Mouse (Mus musculus) limb, embryonic 12.5 days (tissue): ENCODE measurements around the gene Phlda1. TPM values are rescaled to one million over a fixed set of nuclear protein-coding genes. Genes with fewer than 3 reads are reported as not detected.

Source experiments
- ATAC-seq: fragments of 200-750 bp; cut with Nextera tagmentation; 2 replicates; pipeline ENCODE4 v1.8.0; 2017; ENCODE audit warnings: low read depth, moderate TSS enrichment; ENCODE audit not compliant: insufficient number of reproducible peaks, insufficient read depth, low FRiP score, low TSS enrichment
- H3K27ac ChIP-seq: fragments of 300-500 bp; sonication (generic); 2 replicates; pipeline ENCODE4 v1.5.1; 2016; ENCODE audit warnings: mild to moderate bottlenecking, moderate library complexity
- H3K27me3 ChIP-seq: fragments of 300-500 bp; sonication (generic); 2 replicates; pipeline ENCODE4 v1.6.1; 2016; ENCODE audit warnings: mild to moderate bottlenecking, moderate library complexity
- H3K36me3 ChIP-seq: fragments of 300-500 bp; sonication (generic); 2 replicates; pipeline ENCODE4 v1.6.1; 2016; ENCODE audit warnings: mild to moderate bottlenecking, moderate library complexity
- H3K4me1 ChIP-seq: fragments of 300-500 bp; sonication (generic); replicated peaks from 2 replicates; pipeline ENCODE4 v1.6.1; 2016
- H3K4me2 ChIP-seq: fragments of 300-500 bp; sonication (generic); 2 replicates; pipeline ENCODE4 v1.6.1; 2016; ENCODE audit warnings: mild to moderate bottlenecking, moderate library complexity
- H3K4me3 ChIP-seq: fragments of 300-500 bp; sonication (generic); replicated peaks from 2 replicates; pipeline ENCODE4 v1.5.1; 2016; ENCODE audit warnings: mild to moderate bottlenecking
- H3K9ac ChIP-seq: fragments of 300-500 bp; sonication (generic); replicated peaks from 2 replicates; pipeline ENCODE4 v1.6.1; 2016; ENCODE audit warnings: mild to moderate bottlenecking, moderate library complexity
- H3K9me3 ChIP-seq: fragments of 300-500 bp; sonication (generic); 2 replicates; pipeline ENCODE4 v1.6.1; 2016; ENCODE audit warnings: mild to moderate bottlenecking, moderate library complexity
- WGBS: fragments of 180-500 bp; shearing (Covaris S2); methylation state at CpG from one replicate; pipeline ENCODE4 v1.1.7; 2016; 5-methylcytosine and 5-hydroxymethylcytosine counted together
- polyA plus RNA-seq: library from polyadenylated mRNA; unstranded; fragments of >200 nt; fragmentation: Nextera tagmentation; extraction: Ambion mirVana; gene quantifications from 2 replicates; pipeline ENCODE4 v1.2.1, GENCODE M21; 2016

The Phlda1 gene
- polyA plus RNA-seq = 28.2 and 35.3 TPM in 2 replicates

GRCm38 (mm10) chr10:111506101-111506925 is at the start of gene Phlda1:
Gene Phlda1, plus strand, starts transcription at chr10:111506286.
- H3K4me3 ChIP-seq = peak within 1 kb of the TSS; percentile 89
- H3K27me3 ChIP-seq = no peaks in the 10 kb centered on the region
- peaks cover 55% of the 10 kb centered on the region for H3K4me1 ChIP-seq
- no peaks in the 10 kb centered on the region for H3K9me3 ChIP-seq
- peak within 1 kb of the TSS; percentile 62 for H3K4me2 ChIP-seq
- WGBS = under 1% methylated on average over 80 of the region's 94 CpGs
- ATAC-seq = peak; percentile 80
- H3K9ac ChIP-seq = peak within 1 kb of the TSS; percentile 96
- H3K36me3 ChIP-seq = no peaks in the 10 kb centered on the region
- peak within 1 kb of the TSS; percentile 98 for H3K27ac ChIP-seq

- Histone ChIP-seq H3K9me3 (no peaks in the 10 kb centered on the region), H3K27ac (no peak overlapping the region), H3K9ac (no peak overlapping the region), H3K27me3 (no peaks in the 10 kb centered on the region), H3K4me3 (no peak overlapping the region), H3K4me1 (peaks cover 20% of the 10 kb centered on the region), H3K4me2 (no peak overlapping the region), H3K36me3 (no peaks in the 10 kb centered on the region)
- 51% methylated on average over 7 of the region's 7 CpGs for WGBS
- no peak for ATAC-seq
Measured at GRCm38 (mm10) chr10:111458088-111458487, 48.0 kb upstream of the Phlda1 start.

- H3K4me2 ChIP-seq = no peak overlapping the region
- no peak overlapping the region for H3K4me3 ChIP-seq
- H3K27ac ChIP-seq = no peak overlapping the region
- H3K9me3 ChIP-seq = no peaks in the 10 kb centered on the region
- ATAC-seq = no peak
- H3K27me3 ChIP-seq = no peaks in the 10 kb centered on the region
- 76% methylated on average over 9 of the region's 9 CpGs for whole genome bisulfite sequencing
- H3K36me3 ChIP-seq = no peaks in the 10 kb centered on the region
- H3K4me1 ChIP-seq = peaks cover 20% of the 10 kb centered on the region
- no peak overlapping the region for H3K9ac ChIP-seq
Measured at GRCm38 (mm10) chr10:111459040-111459439, 47.0 kb upstream of the Phlda1 start.

- no peaks in the 10 kb centered on the region for H3K36me3 ChIP-seq
- H3K4me2 ChIP-seq = no peak overlapping the region
- H3K4me1 ChIP-seq = peaks cover 20% of the 10 kb centered on the region
- no peak overlapping the region for H3K27ac ChIP-seq
- ATAC-seq = no peak
- H3K9ac ChIP-seq = no peak overlapping the region
- H3K9me3 ChIP-seq = no peaks in the 10 kb centered on the region
- H3K27me3 ChIP-seq = no peaks in the 10 kb centered on the region
- 65% methylated on average over 3 of the region's 3 CpGs for WGBS
- H3K4me3 ChIP-seq = no peak overlapping the region
Measured at GRCm38 (mm10) chr10:111459874-111460273, 46.2 kb upstream of the Phlda1 start.

GRCm38 (mm10) chr10:111460381-111460780 is 45.7 kb upstream of the Phlda1 start:
- Histone ChIP-seq H3K27ac (no peak overlapping the region), H3K9me3 (no peaks in the 10 kb centered on the region), H3K36me3 (no peaks in the 10 kb centered on the region), H3K9ac (no peak overlapping the region), H3K27me3 (no peaks in the 10 kb centered on the region), H3K4me3 (no peak overlapping the region), H3K4me1 (peaks cover 20% of the 10 kb centered on the region), H3K4me2 (no peak overlapping the region)
- WGBS = 23% methylated on average over 4 of the region's 4 CpGs
- ATAC-seq = no peak

- Histone ChIP-seq H3K27me3 (no peaks in the 10 kb centered on the region), H3K4me3 (no peak overlapping the region), H3K9ac (no peak overlapping the region), H3K36me3 (no peaks in the 10 kb centered on the region), H3K9me3 (no peaks in the 10 kb centered on the region), H3K4me1 (no peaks in the 10 kb centered on the region), H3K27ac (no peak overlapping the region), H3K4me2 (no peak overlapping the region)
- WGBS = 87% methylated on average over 1 of the region's 1 CpGs
- ATAC-seq = no peak
Measured at GRCm38 (mm10) chr10:111464833-111465232, 41.3 kb upstream of the Phlda1 start.

GRCm38 (mm10) chr10:111465409-111465808 is 40.7 kb upstream of the Phlda1 start:
- 52% methylated on average over 2 of the region's 2 CpGs for WGBS
- ATAC-seq = no peak
- no peak overlapping the region for H3K4me3 ChIP-seq
- no peaks in the 10 kb centered on the region for H3K36me3 ChIP-seq
- H3K27me3 ChIP-seq = no peaks in the 10 kb centered on the region
- H3K4me2 ChIP-seq = no peak overlapping the region
- H3K4me1 ChIP-seq = no peaks in the 10 kb centered on the region
- no peaks in the 10 kb centered on the region for H3K9me3 ChIP-seq
- H3K27ac ChIP-seq = no peak overlapping the region
- H3K9ac ChIP-seq = no peak overlapping the region

GRCm38 (mm10) chr10:111471166-111471565 is 34.9 kb upstream of the Phlda1 start:
- ATAC-seq = no peak
- Histone ChIP-seq H3K27me3 (no peaks in the 10 kb centered on the region), H3K27ac (no peak overlapping the region), H3K4me3 (no peak overlapping the region), H3K36me3 (peaks cover 4% of the 10 kb centered on the region; the same call in 1 of the 2 replicates), H3K9ac (no peak overlapping the region), H3K4me2 (no peak overlapping the region), H3K4me1 (peaks cover 25% of the 10 kb centered on the region), H3K9me3 (no peaks in the 10 kb centered on the region)
- WGBS = 87% methylated on average over 9 of the region's 9 CpGs

- ATAC-seq = peak; percentile 99
- Histone ChIP-seq H3K4me1 (peaks cover 25% of the 10 kb centered on the region), H3K36me3 (peaks cover 4% of the 10 kb centered on the region; the same call in 1 of the 2 replicates), H3K4me2 (peak within 1 kb of the TSS; percentile 78), H3K9ac (peak within 1 kb of the TSS; percentile 98), H3K9me3 (no peaks in the 10 kb centered on the region), H3K4me3 (peak within 1 kb of the TSS; percentile 93), H3K27ac (peak within 1 kb of the TSS; percentile 98), H3K27me3 (no peaks in the 10 kb centered on the region)
- under 1% methylated on average over 80 of the region's 80 CpGs for WGBS
Measured at GRCm38 (mm10) chr10:111472686-111473510, 33.2 kb upstream of the Phlda1 start, which contains the start of gene Nap1l1. Gene Nap1l1, plus strand, starts transcription at chr10:111473223.

- Histone ChIP-seq H3K27me3 (no peaks in the 10 kb centered on the region), H3K4me1 (peaks cover 25% of the 10 kb centered on the region), H3K36me3 (peaks cover 7% of the 10 kb centered on the region; the same call in 1 of the 2 replicates), H3K4me3 (peak overlapping the region; percentile 93), H3K9me3 (no peaks in the 10 kb centered on the region), H3K9ac (peak overlapping the region; percentile 98), H3K27ac (peak overlapping the region; percentile 98), H3K4me2 (peak overlapping the region; percentile 78)
- whole genome bisulfite sequencing = under 1% methylated on average over 57 of the region's 58 CpGs
- peak; percentile 49 for ATAC-seq
Measured at GRCm38 (mm10) chr10:111473511-111474371, 32.3 kb upstream of the Phlda1 start.
